Mouse (Mus musculus) kidney, adult 2 months (tissue): ENCODE measurements around the gene Elp1. TPM values are rescaled to one million over a fixed set of nuclear protein-coding genes. Genes with fewer than 3 reads are reported as not detected.
A peak's percentile ranks its signal among the peaks of the same experiment; 100 is the strongest.

ENCODE experiments used
- DNase-seq: peaks from one replicate; pipeline ENCODE4 v3.0.0; 2021
- H3K27ac ChIP-seq: fragments of 200-500 bp; 2 replicates; pipeline ENCODE4 v1.5.1; 2012; ENCODE audit warnings: low read depth, low read length, control low read depth, inconsistent platforms; ENCODE audit not compliant: insufficient read depth
- H3K27me3 ChIP-seq: fragments of 200-500 bp; replicated peaks from 2 replicates; pipeline ENCODE4 v1.6.1; 2012; ENCODE audit warnings: mild to moderate bottlenecking, moderate library complexity, low read length, inconsistent platforms; ENCODE audit not compliant: control insufficient read depth, insufficient read depth
- H3K36me3 ChIP-seq: fragments of 200-500 bp; 2 replicates; pipeline ENCODE4 v1.6.1; 2012; ENCODE audit warnings: mild to moderate bottlenecking, moderate library complexity, low read length, inconsistent platforms; ENCODE audit not compliant: control insufficient read depth, insufficient read depth
- H3K4me1 ChIP-seq: fragments of 200-500 bp; 2 replicates; pipeline ENCODE4 v1.6.1; 2011; ENCODE audit warnings: low read length; ENCODE audit not compliant: control insufficient read depth, insufficient read depth
- H3K4me3 ChIP-seq: fragments of 200-500 bp; 2 replicates; pipeline ENCODE4 v1.5.1; 2011; ENCODE audit warnings: mild to moderate bottlenecking, low read depth, low read length, control low read depth; ENCODE audit not compliant: insufficient read depth
- CTCF ChIP-seq: fragments of 200-500 bp; conservative IDR thresholded peaks from 2 replicates; pipeline ENCODE4 v1.5.1; 2011; ENCODE audit warnings: low read depth, mild to moderate bottlenecking, control low read depth, low read length, moderate library complexity, mixed read lengths; ENCODE audit not compliant: insufficient read depth, insufficient read length
- POLR2A ChIP-seq: fragments of 200-500 bp; IDR thresholded peaks from one replicate; pipeline ENCODE4 v1.6.1; 2011; ENCODE audit warnings: low read depth, low read length, control low read depth
- WGBS: fragments of 180-500 bp; shearing (Covaris S2); methylation state at CpG from one replicate; pipeline ENCODE4 v1.1.7; 2018; 5-methylcytosine and 5-hydroxymethylcytosine counted together
- polyA plus RNA-seq: library from polyadenylated mRNA; depleted of rRNA; stranded (reverse); fragments of >200 nt; gene quantifications from 2 replicates; pipeline ENCODE4 v1.2.3, GENCODE M21; 2012; rRNA removed

Gene Elp1
- 10.2 and 11.1 TPM in 2 replicates for polyA plus RNA-seq

- under 1% methylated on average over 72 of the region's 72 CpGs for WGBS
- TF ChIP-seq CTCF: no peak
- TF ChIP-seq POLR2A: peak; percentile 73
- peak; percentile 96 for DNase-seq
- H3K4me1 ChIP-seq: no peaks in the 10 kb centered on the region; the same call in 1 of the 2 replicates
- H3K4me3 ChIP-seq: peak within 1 kb of the TSS; percentile 91
- no peaks in the 10 kb centered on the region; the same call in none of the 2 replicates for H3K36me3 ChIP-seq
- no peaks in the 10 kb centered on the region for H3K27me3 ChIP-seq
- peak within 1 kb of the TSS; percentile 77 for H3K27ac ChIP-seq
These were observed at the start of gene Elp1, which contains the start of gene Fam206a for GRCm38 (mm10) chr4:56801907-56802668. Elp1 (minus strand) TSS chr4:56802331. Fam206a (plus strand) TSS chr4:56802345.

- Histone ChIP-seq H3K4me1 (no peaks in the 10 kb centered on the region), H3K4me3 (no peak overlapping the region), H3K27me3 (no peaks in the 10 kb centered on the region), H3K36me3 (no peaks in the 10 kb centered on the region), H3K27ac (no peak overlapping the region)
- 26% methylated on average over 6 of the region's 6 CpGs for WGBS
- TF ChIP-seq CTCF (no peak; the same call in 1 of the 2 replicates), POLR2A (no peak)
- peak; percentile 28 for DNase-seq
These were observed 48.6 kb upstream of the Elp1 start for GRCm38 (mm10) chr4:56850724-56851123.

- H3K27me3 ChIP-seq: no peaks in the 10 kb centered on the region
- TF ChIP-seq POLR2A (no peak), CTCF (no peak)
- DNase-seq: no peak
- WGBS: 66% methylated on average over 6 of the region's 6 CpGs
- H3K4me1 ChIP-seq: no peaks in the 10 kb centered on the region; the same call in 1 of the 2 replicates
- peaks cover 2% of the 10 kb centered on the region; the same call in 1 of the 2 replicates for H3K36me3 ChIP-seq
- no peak overlapping the region for H3K4me3 ChIP-seq
- no peak overlapping the region for H3K27ac ChIP-seq
These were observed 45.9 kb upstream of the Elp1 start for GRCm38 (mm10) chr4:56848044-56848443.

GRCm38 (mm10) chr4:56847400-56847799 is 45.3 kb upstream of the Elp1 start:
- no peak overlapping the region for H3K27ac ChIP-seq
- 88% methylated on average over 3 of the region's 3 CpGs for WGBS
- TF ChIP-seq POLR2A (no peak), CTCF (no peak)
- DNase-seq: no peak
- no peaks in the 10 kb centered on the region for H3K27me3 ChIP-seq
- no peaks in the 10 kb centered on the region; the same call in 1 of the 2 replicates for H3K4me1 ChIP-seq
- H3K36me3 ChIP-seq: peaks cover 2% of the 10 kb centered on the region; the same call in 1 of the 2 replicates
- no peak overlapping the region for H3K4me3 ChIP-seq

- TF ChIP-seq POLR2A (no peak), CTCF (no peak)
- no peak for DNase-seq
- 72% methylated on average over 12 of the region's 12 CpGs for WGBS
- Histone ChIP-seq H3K4me1 (no peaks in the 10 kb centered on the region; the same call in 1 of the 2 replicates), H3K27ac (no peak overlapping the region), H3K36me3 (peaks cover 2% of the 10 kb centered on the region; the same call in 1 of the 2 replicates), H3K4me3 (no peak overlapping the region), H3K27me3 (no peaks in the 10 kb centered on the region)
These were observed 43.9 kb upstream of the Elp1 start for GRCm38 (mm10) chr4:56845896-56846533.

- 92% methylated on average over 4 of the region's 4 CpGs for WGBS
- TF ChIP-seq POLR2A: no peak
- TF ChIP-seq CTCF: no peak
- no peaks in the 10 kb centered on the region for H3K27me3 ChIP-seq
These were observed 42.8 kb upstream of the Elp1 start for GRCm38 (mm10) chr4:56844911-56845310.

GRCm38 (mm10) chr4:56843963-56844362 is 41.8 kb upstream of the Elp1 start:
- 97% methylated on average over 2 of the region's 2 CpGs for WGBS
- Histone ChIP-seq H3K27me3 (no peaks in the 10 kb centered on the region), H3K27ac (no peak overlapping the region), H3K4me1 (no peaks in the 10 kb centered on the region; the same call in 1 of the 2 replicates), H3K36me3 (peaks cover 2% of the 10 kb centered on the region; the same call in 1 of the 2 replicates), H3K4me3 (no peak overlapping the region)
- no peak for DNase-seq
- no peak for TF ChIP-seq POLR2A
- TF ChIP-seq CTCF: 0 out of 2 replicates have a peak, but pooled peaks have one; percentile 22

More at GRCm38 (mm10) chr4:56844911-56845310, 42.8 kb upstream of the Elp1 start:
- Histone ChIP-seq H3K4me1 (no peaks in the 10 kb centered on the region; the same call in 1 of the 2 replicates), H3K36me3 (peaks cover 2% of the 10 kb centered on the region; the same call in 1 of the 2 replicates), H3K27ac (no peak overlapping the region), H3K4me3 (no peak overlapping the region)
- no peak for DNase-seq
